Mouse (Mus musculus): ENCODE results near the gene Eri3. TPM values are rescaled to one million over a fixed set of nuclear protein-coding genes. Genes with fewer than 3 reads are reported as not detected.

The Eri3 gene
- total RNA-seq, 2 experiments from 2014 or later = 84.5 to 88.9 TPM

DNA sequence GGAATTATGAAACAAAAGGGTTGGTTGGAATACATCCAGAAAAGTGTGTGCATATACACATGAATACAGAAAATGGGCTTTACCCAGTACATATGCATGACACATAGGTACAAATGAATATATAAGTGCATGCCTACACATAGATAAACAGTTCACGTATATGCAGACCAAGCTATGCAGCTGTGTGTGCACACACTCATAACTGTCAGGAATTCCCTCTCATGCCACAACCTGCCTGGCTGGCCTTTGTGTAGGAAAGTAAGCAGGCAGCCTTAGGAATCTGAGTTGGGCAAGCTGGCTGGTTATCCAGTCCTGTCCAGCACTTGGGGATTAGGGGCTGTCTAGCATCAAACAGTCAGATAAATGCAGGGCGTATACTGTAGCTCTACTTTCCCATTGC lies 72.9 kb downstream of the Eri3 start:
- DNase-seq = no peak

- no peak for DNase-seq
Observed at GRCm38 (mm10) chr4:117624660-117625059, 74.5 kb downstream of the Eri3 start.

DNA sequence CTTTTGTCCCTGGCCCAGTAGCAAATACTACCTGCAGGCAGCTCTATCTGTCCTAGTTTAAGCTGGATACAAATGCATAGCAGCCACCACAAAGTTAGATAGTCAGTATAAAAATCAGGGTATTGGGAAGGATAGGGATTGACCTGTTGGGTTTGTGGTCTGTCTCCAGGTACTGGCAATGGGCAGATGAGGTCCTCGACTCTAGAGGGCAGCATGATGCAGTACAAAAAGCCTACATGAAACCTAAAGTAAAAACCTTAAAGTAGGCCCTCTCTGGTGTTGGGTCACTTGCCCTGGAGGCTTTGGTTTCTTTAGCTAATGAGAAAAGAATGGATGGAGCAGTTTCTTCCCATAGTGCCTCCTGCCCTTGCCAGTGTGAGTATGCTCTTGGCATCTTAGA lies 78.3 kb downstream of the Eri3 start:
- DNase-seq = no peak

DNA sequence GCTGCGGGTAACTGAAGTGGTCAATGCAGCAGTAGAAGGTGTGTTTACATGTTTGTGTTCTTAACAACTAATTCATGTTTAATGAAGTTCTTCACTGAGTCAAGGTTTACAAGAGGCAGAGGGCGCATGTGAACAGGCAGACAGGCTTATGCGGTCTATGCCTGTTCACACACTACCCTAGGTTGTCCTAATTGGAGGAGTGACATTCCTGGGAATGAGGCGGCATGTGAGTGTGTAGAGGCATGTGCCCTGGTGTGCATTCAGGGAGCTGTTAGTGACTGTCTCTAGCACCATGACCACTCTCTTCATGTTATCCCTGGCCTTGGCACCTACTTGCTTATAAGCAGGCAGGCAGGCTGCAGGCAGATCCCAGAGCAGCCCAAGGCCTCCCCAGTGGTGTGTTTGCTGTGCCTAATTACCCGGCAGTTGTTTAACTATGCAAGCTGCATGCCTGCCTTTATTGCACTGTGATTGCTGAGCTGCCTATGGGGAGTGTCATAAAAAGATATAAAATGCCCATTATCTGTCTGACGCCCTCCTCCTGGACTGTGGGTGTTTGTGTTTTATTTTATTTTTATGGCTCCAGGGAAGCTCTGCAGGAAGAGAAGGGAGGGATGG lies 80.0 kb downstream of the Eri3 start:
- DNase-seq = no peak

- DNase-seq = no peak
Observed at GRCm38 (mm10) chr4:117633527-117633926, 83.4 kb downstream of the Eri3 start.

DNA sequence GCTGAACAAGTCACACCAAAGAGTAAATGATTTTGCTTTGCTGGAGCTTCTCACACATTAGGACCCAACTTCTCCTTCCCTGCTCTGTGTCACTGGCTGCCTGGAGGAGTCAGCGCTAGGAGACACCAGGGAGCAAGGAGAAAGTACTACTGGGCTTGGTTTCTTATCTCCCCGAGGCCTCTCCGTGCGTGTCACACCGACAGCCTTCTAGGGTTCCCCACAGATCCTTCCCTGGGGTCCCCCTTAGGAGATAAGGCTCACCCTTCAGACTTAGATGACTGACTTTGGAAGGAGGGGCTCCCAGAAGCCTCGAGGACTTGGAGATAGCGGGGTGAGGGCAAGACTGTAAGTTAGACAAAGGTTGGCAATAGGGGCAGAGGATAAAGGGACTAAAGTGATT lies 84.5 kb downstream of the Eri3 start:
- DNase-seq = no peak

- DNase-seq = no peak
Observed at GRCm38 (mm10) chr4:117636152-117636551, 86.0 kb downstream of the Eri3 start.

DNA sequence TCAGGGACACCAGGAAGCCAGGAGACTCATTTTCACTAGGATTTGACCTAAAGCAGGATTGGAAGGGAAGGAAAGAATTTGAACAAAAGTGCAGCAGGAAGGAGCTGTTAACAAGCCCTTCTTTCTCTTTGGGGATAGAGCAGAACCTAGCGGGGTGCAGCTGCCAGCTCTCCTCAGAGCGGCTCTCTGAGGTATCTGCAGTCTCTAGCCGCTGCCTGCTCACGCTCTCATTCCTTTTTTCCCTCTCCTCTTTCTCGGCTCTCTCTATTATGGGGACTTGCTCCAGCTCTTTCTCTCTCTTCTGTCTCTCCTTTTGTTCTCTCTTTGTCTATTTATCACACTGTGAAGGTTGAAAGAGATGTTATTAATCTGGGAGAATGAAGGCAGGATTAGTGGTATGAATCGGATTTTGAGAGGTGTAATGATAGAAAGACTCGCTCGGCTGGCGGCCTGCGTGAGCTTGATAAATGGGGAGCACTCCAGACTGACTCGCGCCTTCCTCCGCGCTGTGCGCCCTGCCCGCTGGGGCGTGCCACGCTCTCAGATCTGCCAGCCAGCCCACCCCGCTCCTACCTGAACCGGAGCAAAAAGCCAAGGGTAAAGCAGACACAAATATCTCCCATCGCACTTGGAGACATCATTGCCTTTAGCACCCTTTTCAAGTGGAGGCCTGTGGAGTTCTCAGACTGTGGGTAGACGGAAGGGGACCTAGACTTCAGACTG lies 86.9 kb downstream of the Eri3 start:
- no peak for DNase-seq

DNA sequence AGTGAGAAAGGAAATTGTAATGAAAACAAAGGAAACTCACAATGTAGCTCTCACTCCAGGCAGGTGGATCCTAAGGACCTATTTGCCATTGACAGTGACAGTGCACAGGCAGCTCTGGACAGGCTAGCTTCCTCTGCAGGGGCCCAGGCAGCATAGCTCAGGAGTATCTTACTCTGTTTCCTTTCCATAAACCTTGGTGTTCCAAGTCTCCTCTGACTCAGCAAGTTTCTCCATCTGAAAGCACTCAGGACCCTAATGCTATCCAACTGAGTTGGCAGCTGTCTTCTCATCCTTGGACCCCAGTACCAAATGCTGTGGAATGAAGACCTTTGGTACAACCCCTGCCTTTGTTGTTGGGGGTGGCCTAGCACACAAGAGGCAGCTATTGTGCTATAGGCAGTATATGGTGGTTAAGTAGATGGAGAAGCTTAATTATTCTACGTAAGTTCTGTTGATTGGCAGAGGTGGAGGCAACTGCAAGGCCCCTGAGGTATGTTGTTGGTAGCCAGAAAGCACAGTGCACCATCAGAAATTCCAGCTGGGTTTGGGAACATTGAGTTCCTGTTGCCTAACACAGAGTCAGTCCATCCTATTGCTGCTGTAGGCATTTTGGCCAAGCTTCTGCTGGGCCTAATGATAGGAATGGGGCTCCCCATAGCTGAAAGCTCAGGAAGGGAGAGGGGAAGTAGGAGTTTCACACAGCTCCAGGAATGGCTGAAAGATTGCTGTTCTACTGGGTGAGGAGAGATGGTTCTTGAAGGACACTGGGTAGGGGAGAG lies 90.9 kb downstream of the Eri3 start:
- DNase-seq = no peak

DNA sequence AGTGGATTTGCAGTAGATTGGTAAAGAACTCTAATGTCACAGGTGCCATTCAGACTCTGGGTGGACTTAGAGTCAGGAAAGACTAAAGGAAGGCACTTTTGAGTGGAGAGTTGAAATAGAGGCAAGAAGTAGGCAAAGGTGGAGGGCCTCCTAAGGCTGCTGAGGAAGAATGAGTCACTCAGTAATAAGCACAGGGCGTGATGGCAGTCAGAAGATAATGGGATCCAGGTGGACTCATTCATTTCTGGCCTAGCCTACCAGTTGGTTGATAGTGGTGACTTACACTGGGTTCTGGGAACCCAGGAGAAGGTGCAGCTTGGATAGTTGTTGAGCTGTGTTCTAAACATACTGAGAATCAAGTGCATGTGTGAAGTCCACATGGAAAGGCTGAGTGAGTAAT lies 91.6 kb downstream of the Eri3 start:
- DNase-seq = no peak

DNA sequence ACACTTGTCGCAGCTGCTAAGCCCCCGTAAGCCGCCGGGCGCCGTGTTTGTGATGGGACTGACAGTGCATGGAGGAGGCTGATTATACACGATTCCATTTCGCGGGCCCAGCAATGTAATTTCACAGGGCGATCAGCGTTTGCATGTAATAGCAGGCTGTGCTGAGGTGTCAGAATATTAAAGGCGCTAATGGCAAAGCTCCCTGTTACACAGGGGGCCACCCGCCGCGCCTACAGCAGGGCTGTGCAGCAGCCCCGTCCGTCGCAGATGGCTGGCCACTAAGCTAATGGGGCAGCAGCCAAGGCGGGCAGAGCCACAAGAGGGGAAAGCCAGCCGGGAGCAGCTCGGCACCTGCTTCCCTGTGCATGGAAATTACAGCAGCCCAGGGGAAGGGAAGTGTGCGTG lies 94.9 kb downstream of the Eri3 start:
- DNase-seq = no peak

DNA sequence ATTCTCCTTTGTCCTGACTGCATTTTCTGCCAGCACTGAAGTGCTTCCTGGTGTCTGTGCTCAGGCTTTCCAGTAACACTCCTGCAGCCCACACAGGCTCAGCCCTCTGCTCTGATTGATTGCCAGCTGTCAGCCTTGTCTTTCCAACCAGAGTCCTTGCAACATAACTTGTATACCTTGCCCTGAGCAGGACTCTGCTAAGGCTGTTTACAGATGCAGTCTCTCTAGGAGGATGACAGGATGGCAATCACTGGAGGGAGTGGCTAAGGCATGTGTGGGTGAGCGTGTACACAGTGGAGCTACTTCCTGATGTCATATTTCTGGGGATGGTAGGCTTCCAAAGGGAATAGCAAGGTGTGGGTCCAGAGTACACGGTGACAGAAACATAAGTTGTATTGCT lies 95.7 kb downstream of the Eri3 start:
- no peak for DNase-seq

DNA sequence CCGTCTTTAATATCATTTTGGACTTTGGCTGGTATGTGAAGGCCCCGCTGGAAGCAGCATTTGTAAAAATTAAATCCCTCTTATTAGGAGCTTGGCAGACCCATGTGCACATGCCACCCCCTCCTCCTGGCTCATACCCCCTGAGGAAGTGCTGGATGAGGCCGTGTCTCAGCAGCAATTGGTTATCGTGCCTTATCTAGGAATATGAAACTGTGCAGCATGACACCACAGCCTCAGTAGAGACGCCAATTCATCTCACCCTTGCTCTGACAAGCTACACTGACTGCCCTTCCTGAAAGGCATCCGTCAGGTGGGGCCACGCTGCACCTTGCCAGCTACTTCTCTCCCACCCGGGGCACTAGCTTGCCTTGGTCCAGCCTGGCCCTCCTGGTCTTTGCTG lies 96.3 kb downstream of the Eri3 start:
- DNase-seq = no peak

DNA sequence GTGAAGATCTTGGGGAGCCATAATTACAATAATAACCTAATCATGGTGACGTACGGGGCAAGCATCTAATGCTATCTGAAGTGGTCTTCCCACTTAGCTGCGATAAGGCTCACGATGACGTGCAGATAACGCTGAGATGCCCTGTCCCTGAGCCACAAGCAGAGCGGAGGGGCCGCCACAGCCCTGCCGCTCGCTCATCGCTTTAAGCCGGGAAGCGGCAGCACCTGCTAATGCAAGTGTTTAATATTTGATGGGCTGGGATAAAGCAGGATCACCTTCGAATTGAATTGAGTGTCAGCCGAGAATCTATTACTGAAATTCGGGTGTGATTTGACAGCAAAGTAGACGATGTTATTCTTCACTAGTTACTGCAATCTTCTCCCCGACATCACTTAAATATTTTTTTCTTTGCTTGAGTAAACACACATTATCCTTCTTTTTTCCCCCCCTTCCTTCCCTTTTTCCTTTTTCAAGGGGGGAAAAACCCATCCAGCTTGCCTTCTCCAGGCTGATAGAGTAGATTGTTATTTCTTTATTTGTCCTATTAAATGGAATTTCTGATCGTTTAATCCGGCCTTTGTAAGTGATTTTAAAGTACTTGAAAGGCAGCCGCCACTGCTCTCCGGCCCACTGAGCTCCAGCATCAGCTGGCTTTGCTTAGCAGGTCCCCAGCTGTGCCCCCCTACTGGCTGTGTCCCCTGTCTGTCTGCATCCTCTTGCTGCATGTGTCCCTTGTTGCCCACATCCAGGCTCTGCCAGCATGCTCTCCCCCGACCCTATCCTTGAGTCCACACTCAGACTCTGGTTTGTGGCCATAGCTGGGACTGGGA lies 97.0 kb downstream of the Eri3 start:
- no peak for DNase-seq

DNA sequence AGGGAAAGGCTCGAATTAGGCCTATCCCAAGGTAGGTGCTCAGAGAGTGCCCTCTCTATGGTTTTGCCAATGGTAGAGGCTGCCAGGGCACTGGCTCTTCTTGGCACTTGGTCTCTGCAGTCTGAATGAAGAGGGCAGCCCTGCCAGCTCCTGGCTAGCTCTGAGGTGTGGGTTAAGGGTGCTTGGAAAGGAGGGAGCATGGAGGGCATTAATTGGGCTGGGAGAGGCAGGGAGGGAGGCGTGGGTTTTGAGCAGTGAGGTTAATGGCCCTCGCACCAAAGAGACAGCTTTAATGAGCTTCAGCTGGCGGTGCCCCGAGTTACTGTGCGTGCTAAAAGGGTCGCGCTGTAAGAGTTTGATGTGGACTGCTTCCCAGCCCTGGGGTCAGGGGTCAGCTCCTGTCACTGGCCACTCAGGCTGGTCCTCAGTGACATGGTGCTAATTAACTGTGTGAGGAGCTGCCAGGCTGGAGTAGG lies 101.5 kb downstream of the Eri3 start:
- peak; percentile 53 for DNase-seq

DNA sequence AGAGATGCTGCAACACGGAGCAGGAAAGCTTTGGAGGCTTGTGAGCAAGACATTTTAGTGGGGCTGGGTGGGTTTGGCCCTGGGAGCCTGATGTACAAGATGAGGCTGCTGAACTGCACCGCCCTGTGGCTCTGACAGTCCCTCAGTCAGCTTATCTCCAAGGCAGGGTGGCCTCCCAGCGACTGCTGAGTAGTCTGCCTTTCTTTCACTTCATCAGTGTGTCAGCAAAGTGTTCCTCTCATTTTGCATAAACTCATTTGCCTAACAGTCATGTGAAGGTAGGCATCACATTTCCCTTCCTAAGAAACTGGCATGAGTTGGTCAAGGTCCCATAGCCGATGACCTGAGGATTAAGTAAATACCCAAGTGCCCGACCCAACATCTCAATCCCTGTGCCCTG lies 102.6 kb downstream of the Eri3 start:
- DNase-seq = no peak

DNA sequence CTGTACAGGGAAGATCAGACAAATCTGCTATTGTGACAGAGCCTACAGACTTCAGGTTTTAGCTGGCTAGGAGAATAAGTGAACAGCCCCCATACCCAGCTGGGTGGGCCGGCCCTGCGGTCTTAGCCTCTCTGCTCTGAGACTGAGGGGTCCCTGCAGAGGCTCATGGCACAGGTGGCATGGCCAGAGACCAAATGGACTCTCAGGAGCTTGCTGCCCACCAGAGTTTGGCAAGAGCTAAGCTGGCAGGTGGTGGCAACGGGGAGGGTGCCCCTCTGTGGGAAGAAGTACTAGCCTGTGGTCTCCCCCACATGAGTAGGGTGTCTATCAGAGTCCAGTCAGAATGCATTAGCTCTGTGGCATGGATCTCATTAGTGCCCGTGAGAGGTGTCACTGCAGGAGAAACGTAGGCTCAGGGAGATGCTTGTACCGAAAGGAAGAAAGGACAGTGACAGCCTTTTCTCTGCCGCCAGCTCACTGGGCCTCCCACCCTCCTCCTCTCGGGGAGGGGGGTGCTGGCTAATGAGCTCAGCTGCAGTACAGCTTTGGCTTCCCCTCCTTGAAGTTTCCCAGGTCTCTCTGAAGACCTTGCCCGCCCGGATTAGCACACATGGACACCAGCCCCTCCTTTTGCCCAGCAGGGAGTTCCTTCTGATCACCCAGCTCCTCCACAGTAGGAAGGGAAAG lies 104.0 kb downstream of the Eri3 start:
- DNase-seq = no peak

GRCm38 (mm10) chr4:117654703-117655499 lies 104.7 kb downstream of the Eri3 start:
- DNase-seq = no peak

DNA sequence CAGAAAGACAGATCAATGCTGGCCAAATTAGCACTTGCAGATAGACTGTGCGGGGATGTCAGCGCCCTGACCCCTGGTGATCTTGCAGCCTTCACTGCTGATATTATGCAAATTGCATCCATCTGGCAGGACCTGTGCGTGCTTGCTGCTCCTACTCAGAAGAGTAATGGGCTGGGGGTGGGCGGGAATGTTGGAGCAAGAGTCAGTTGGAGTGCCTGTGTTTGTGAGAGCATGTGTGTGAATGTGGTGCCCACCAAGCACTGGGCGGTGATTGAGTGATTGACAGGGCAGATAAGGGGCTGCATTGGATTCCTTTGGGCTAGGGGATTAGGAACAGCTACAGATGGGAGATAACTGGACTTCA lies 105.3 kb downstream of the Eri3 start:
- no peak for DNase-seq

GRCm38 (mm10) chr4:117656961-117657360 lies 106.8 kb downstream of the Eri3 start:
- no peak for DNase-seq

DNA sequence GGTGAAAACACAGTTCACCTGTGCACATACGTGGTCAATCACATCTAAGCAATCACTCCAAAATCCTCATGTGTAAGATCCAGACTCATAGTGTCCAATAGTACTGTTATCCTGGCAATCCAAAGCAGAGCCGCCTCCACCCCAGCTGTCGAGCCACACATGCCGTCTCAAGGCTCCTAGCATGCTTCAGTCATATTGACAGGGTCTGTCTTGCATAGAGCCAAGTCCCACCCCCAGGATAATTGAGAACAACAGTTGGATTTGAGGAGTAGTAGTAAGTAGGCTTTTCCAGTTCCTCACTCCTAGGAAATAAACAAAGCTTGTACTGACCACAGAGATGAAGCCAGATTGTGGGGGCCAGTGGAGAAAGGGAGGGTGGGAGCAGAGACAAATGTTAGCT lies 107.5 kb downstream of the Eri3 start:
- no peak for DNase-seq

Measured in gastrocnemius, postnatal 25 days (tissue).